Mouse (Mus musculus) forebrain, embryonic 14.5 days (tissue): ENCODE data around the gene Ywhag. TPM values are rescaled to one million over a fixed set of nuclear protein-coding genes. Genes with fewer than 3 reads are reported as not detected.

Experiments
- ATAC-seq: fragments of 200-750 bp; cut with Nextera tagmentation; 2 replicates; pipeline ENCODE4 v1.8.0; 2017; ENCODE audit warnings: mild to moderate bottlenecking, moderate library complexity
- DNase-seq: peaks from one replicate; pipeline ENCODE4 v3.0.0-alpha.2; 2015; ENCODE audit warnings: low spot score
- H3K27ac ChIP-seq: fragments of 300-500 bp; sonication (generic); 2 replicates; pipeline ENCODE4 v1.5.1; 2014; ENCODE audit warnings: low read depth, mild to moderate bottlenecking, control low read depth, low read length, moderate library complexity
- H3K27me3 ChIP-seq: fragments of 300-500 bp; sonication (generic); replicated peaks from 2 replicates; pipeline ENCODE4 v1.6.1; 2014; ENCODE audit warnings: low read length, control low read depth, mixed read lengths; ENCODE audit not compliant: control insufficient read depth, insufficient read depth
- H3K36me3 ChIP-seq: fragments of 300-500 bp; sonication (generic); 2 replicates; pipeline ENCODE4 v1.6.1; 2014; ENCODE audit warnings: low read length, control low read depth; ENCODE audit not compliant: control insufficient read depth, insufficient read depth
- H3K4me1 ChIP-seq: fragments of 300-500 bp; sonication (generic); 2 replicates; pipeline ENCODE4 v1.6.1; 2014; ENCODE audit warnings: antibody characterized with exemption, low read length, control low read depth; ENCODE audit not compliant: control insufficient read depth, insufficient read depth
- H3K4me2 ChIP-seq: fragments of 300-500 bp; sonication (generic); 2 replicates; pipeline ENCODE4 v1.6.1; 2014; ENCODE audit warnings: mild to moderate bottlenecking, control low read depth, low read length
- H3K4me3 ChIP-seq: fragments of 300-500 bp; sonication (generic); 2 replicates; pipeline ENCODE4 v1.5.1; 2014; ENCODE audit warnings: low read depth, low read length, control low read depth
- H3K9ac ChIP-seq: fragments of 300-500 bp; sonication (generic); 2 replicates; pipeline ENCODE4 v1.6.1; 2014; ENCODE audit warnings: mild to moderate bottlenecking, low read length, control low read depth, moderate library complexity
- H3K9me3 ChIP-seq: fragments of 300-500 bp; sonication (generic); replicated peaks from 2 replicates; pipeline ENCODE4 v1.6.1; 2016; ENCODE audit warnings: low read length, control low read depth, mixed read lengths; ENCODE audit not compliant: control insufficient read depth
- WGBS: fragments of 180-500 bp; shearing (Covaris S2); extraction: QIAGEN DNeasy Blood & Tissue Kit; methylation state at CpG from one replicate; pipeline ENCODE4 v1.1.7; 2014; 5-methylcytosine and 5-hydroxymethylcytosine counted together
- polyA plus RNA-seq: library from polyadenylated mRNA; unstranded; fragments of >200 nt; fragmentation: Nextera tagmentation; extraction: Ambion mirVana; gene quantifications from 2 replicates; pipeline ENCODE4 v1.2.1, GENCODE M21; 2014

Ywhag gene
- polyA plus RNA-seq, 1 experiment from 2014 or later = 361 TPM

- Histone ChIP-seq H3K27me3 (no peaks in the 10 kb centered on the region), H3K4me2 (no peak overlapping the region), H3K27ac (no peak overlapping the region), H3K9ac (no peak overlapping the region), H3K4me3 (no peak overlapping the region), H3K36me3 (peaks cover 75% of the 10 kb centered on the region), H3K9me3 (no peaks in the 10 kb centered on the region), H3K4me1 (no peaks in the 10 kb centered on the region)
- WGBS = 92% methylated on average over 5 of the region's 5 CpGs
- ATAC-seq (no peak), DNase-seq (no peak)
Measured at GRCm38 (mm10) chr5:135913201-135913600, 21.2 kb downstream of the Ywhag start.

- WGBS = 92% methylated on average over 11 of the region's 11 CpGs
- Histone ChIP-seq H3K27ac (no peak overlapping the region), H3K27me3 (no peaks in the 10 kb centered on the region), H3K36me3 (peaks cover 75% of the 10 kb centered on the region), H3K9me3 (no peaks in the 10 kb centered on the region), H3K9ac (no peak overlapping the region), H3K4me2 (no peak overlapping the region), H3K4me3 (no peak overlapping the region), H3K4me1 (no peaks in the 10 kb centered on the region)
- ATAC-seq (no peak), DNase-seq (no peak)
Measured at GRCm38 (mm10) chr5:135911633-135912220, 22.7 kb downstream of the Ywhag start.

- 91% methylated on average over 25 of the region's 25 CpGs for WGBS
- DNase-seq (no peak), ATAC-seq (no peak)
- Histone ChIP-seq H3K36me3 (peaks cover 80% of the 10 kb centered on the region), H3K9ac (no peak overlapping the region), H3K9me3 (no peaks in the 10 kb centered on the region), H3K27me3 (no peaks in the 10 kb centered on the region), H3K4me1 (no peaks in the 10 kb centered on the region), H3K4me2 (no peak overlapping the region), H3K27ac (no peak overlapping the region), H3K4me3 (no peak overlapping the region)
Measured at GRCm38 (mm10) chr5:135910813-135911212, 23.6 kb downstream of the Ywhag start.

GRCm38 (mm10) chr5:135909646-135910045, 24.8 kb downstream of the Ywhag start:
- Histone ChIP-seq H3K4me1 (no peaks in the 10 kb centered on the region), H3K4me2 (no peak overlapping the region), H3K4me3 (no peak overlapping the region), H3K27me3 (no peaks in the 10 kb centered on the region), H3K36me3 (peaks cover 85% of the 10 kb centered on the region), H3K9ac (no peak overlapping the region), H3K9me3 (no peaks in the 10 kb centered on the region), H3K27ac (no peak overlapping the region)
- no peak for DNase-seq
- 88% methylated on average over 10 of the region's 10 CpGs for WGBS
- ATAC-seq = no peak

- Histone ChIP-seq H3K4me1 (no peaks in the 10 kb centered on the region), H3K27ac (no peak overlapping the region), H3K9me3 (no peaks in the 10 kb centered on the region), H3K9ac (no peak overlapping the region), H3K27me3 (no peaks in the 10 kb centered on the region), H3K4me3 (no peak overlapping the region), H3K36me3 (peaks cover 82% of the 10 kb centered on the region), H3K4me2 (no peak overlapping the region)
- ATAC-seq = no peak
- WGBS = 95% methylated on average over 16 of the region's 16 CpGs
- no peak for DNase-seq
Measured at GRCm38 (mm10) chr5:135908989-135909388, 25.4 kb downstream of the Ywhag start.

- no peak overlapping the region for H3K9ac ChIP-seq
- ATAC-seq = no peak
- no peak overlapping the region for H3K27ac ChIP-seq
- no peak overlapping the region for H3K4me3 ChIP-seq
- peaks cover 5% of the 10 kb centered on the region; the same call in 1 of the 2 replicates for H3K4me1 ChIP-seq
- 55% methylated on average over 12 of the region's 12 CpGs for WGBS
- peaks cover 74% of the 10 kb centered on the region for H3K36me3 ChIP-seq
- H3K27me3 ChIP-seq = no peaks in the 10 kb centered on the region
- no peaks in the 10 kb centered on the region for H3K9me3 ChIP-seq
- DNase-seq = no peak
- no peak overlapping the region for H3K4me2 ChIP-seq
Measured at GRCm38 (mm10) chr5:135908185-135908584, 26.2 kb downstream of the Ywhag start.

- DNase-seq (no peak), ATAC-seq (no peak)
- WGBS = 87% methylated on average over 13 of the region's 13 CpGs
- Histone ChIP-seq H3K27me3 (no peaks in the 10 kb centered on the region), H3K36me3 (peaks cover 67% of the 10 kb centered on the region), H3K4me1 (peaks cover 7% of the 10 kb centered on the region; the same call in 1 of the 2 replicates), H3K9ac (no peak overlapping the region), H3K4me2 (no peak overlapping the region), H3K9me3 (no peaks in the 10 kb centered on the region), H3K4me3 (no peak overlapping the region), H3K27ac (no peak overlapping the region)
Measured at GRCm38 (mm10) chr5:135907256-135907655, 27.2 kb downstream of the Ywhag start.

- no peak overlapping the region for H3K9ac ChIP-seq
- H3K9me3 ChIP-seq = no peaks in the 10 kb centered on the region
- peaks cover 65% of the 10 kb centered on the region for H3K36me3 ChIP-seq
- H3K4me3 ChIP-seq = no peak overlapping the region
- ATAC-seq (no peak), DNase-seq (no peak)
- H3K27me3 ChIP-seq = no peaks in the 10 kb centered on the region
- 84% methylated on average over 4 of the region's 4 CpGs for WGBS
- no peak overlapping the region for H3K4me2 ChIP-seq
- no peak overlapping the region for H3K27ac ChIP-seq
- H3K4me1 ChIP-seq = peaks cover 7% of the 10 kb centered on the region; the same call in 1 of the 2 replicates
Measured at GRCm38 (mm10) chr5:135906846-135907245, 27.6 kb downstream of the Ywhag start.

GRCm38 (mm10) chr5:135905320-135906225, 28.8 kb downstream of the Ywhag start:
- Histone ChIP-seq H3K9ac (no peak overlapping the region), H3K4me2 (no peak overlapping the region), H3K27ac (no peak overlapping the region), H3K9me3 (no peaks in the 10 kb centered on the region), H3K27me3 (no peaks in the 10 kb centered on the region), H3K36me3 (peaks cover 52% of the 10 kb centered on the region), H3K4me1 (peaks cover 7% of the 10 kb centered on the region; the same call in 1 of the 2 replicates), H3K4me3 (no peak overlapping the region)
- no peak for ATAC-seq
- DNase-seq = no peak
- 70% methylated on average over 8 of the region's 8 CpGs for WGBS
